ENCODE assay signal across 25 mouse cellular contexts in genomic region chr5:116052826-116053225, GRCm38 (mm10). TPM values are rescaled to one million over a fixed set of nuclear protein-coding genes. Genes with fewer than 3 reads are reported as not detected.
A peak's percentile ranks its signal among the peaks of the same experiment; 100 is the strongest.
DNase-seq lines count a peak whose midpoint lies in the region; TF ChIP-seq lines count a peak whose summit lies in the region.
"Had no signal": no experiment of that assay in that cellular context is flagged by ENCODE, and none has a peak within 500 bp of the region (broad histone marks: within the 10 kb centered on the region; RNA-seq: fewer than 3 reads in every experiment).

No protein-coding gene starts in this region.

- H3K4me3 ChIP-seq in E14TG2a.4 (replicated peaks; ENCODE audit: low read length): 0 out of 2 replicates have a peak overlapping the region, but pooled peaks have one; percentile 10
- no peak overlapping the region for H3K4me3 ChIP-seq in ES-Bruce4 (ENCODE audit: low read depth, low read length)
- H3K4me3 ChIP-seq: embryonic facial prominence, embryonic 10.5 days; embryonic facial prominence, embryonic 12.5 days; forebrain, embryonic 13.5 days; forebrain, embryonic 15.5 days had no signal

- H3K4me1 ChIP-seq in E14TG2a.4 (replicated peaks; ENCODE audit: low read depth, low read length) (peaks cover 30% of the 10 kb centered on the region), ES-Bruce4 (ENCODE audit: control insufficient read depth, insufficient read depth, low read length) (peaks cover 8% of the 10 kb centered on the region)
- H3K4me1 ChIP-seq: embryonic facial prominence, embryonic 10.5 days; embryonic facial prominence, embryonic 12.5 days; forebrain, embryonic 13.5 days; forebrain, embryonic 15.5 days had no signal

- no peak for TF ChIP-seq POLR2A in ES-Bruce4 (IDR thresholded peaks at IDR 0.05; ENCODE audit: insufficient read depth, low read length)

- TF ChIP-seq CTCF in E14TG2a.4 (conservative IDR thresholded peaks at IDR 0.05; ENCODE audit: low read length) (no peak), ES-Bruce4 (IDR thresholded peaks at IDR 0.05; ENCODE audit: low read depth, low read length) (no peak)

- peak; percentile 75 for DNase-seq in R1 (ENCODE audit: low read depth, low spot score)
- no peak for DNase-seq in lung, postnatal 10 days
- DNase-seq in kidney, adult 11 months: no peak
- DNase-seq in frontal cortex, postnatal 25 days (ENCODE audit: low spot score in 2 of 2): no peak
- DNase-seq: adrenal gland, adult 8-10 months; adrenal gland, postnatal 14 days; adrenal gland, postnatal 36 days; cerebellum, adult 11-12 months; cerebellum, adult 2 months; cerebellum, adult 9-10 months; cerebellum, postnatal 10 days; cerebellum, postnatal 25 days; forebrain, postnatal 0 days had no signal

- no peak overlapping the region for H3K9ac ChIP-seq in ES-Bruce4 (ENCODE audit: low read depth, poor library complexity, severe bottlenecking)
- H3K9ac ChIP-seq: embryonic facial prominence, embryonic 12.5 days; forebrain, embryonic 13.5 days; forebrain, embryonic 15.5 days; forebrain, postnatal 0 days had no signal

- H3K36me3 ChIP-seq in E14TG2a.4 (ENCODE audit: insufficient read depth, low read length) (no peaks in the 10 kb centered on the region), ES-Bruce4 (ENCODE audit: control insufficient read depth, insufficient read depth, low read length, poor library complexity, severe bottlenecking) (no peaks in the 10 kb centered on the region)
- H3K36me3 ChIP-seq: embryonic facial prominence, embryonic 10.5 days; embryonic facial prominence, embryonic 12.5 days; forebrain, embryonic 15.5 days; G1E had no signal

- TF ChIP-seq EP300 in ES-Bruce4 (IDR thresholded peaks at IDR 0.05; ENCODE audit: insufficient read depth, low read depth, low read length): no peak

- H3K27ac ChIP-seq in ES-Bruce4 (ENCODE audit: insufficient read depth, low read length): peak overlapping the region; percentile 39
- H3K27ac ChIP-seq: embryonic facial prominence, embryonic 10.5 days; embryonic facial prominence, embryonic 12.5 days; forebrain, embryonic 13.5 days; forebrain, embryonic 15.5 days had no signal

- H3K9me3 ChIP-seq in E14TG2a.4 (ENCODE audit: low read length) (no peaks in the 10 kb centered on the region), ES-Bruce4 (replicated peaks; ENCODE audit: control insufficient read depth, insufficient read depth, low read length, poor library complexity, severe bottlenecking) (no peaks in the 10 kb centered on the region)
- H3K9me3 ChIP-seq: embryonic facial prominence, embryonic 10.5 days; embryonic facial prominence, embryonic 12.5 days; forebrain, embryonic 13.5 days; forebrain, embryonic 15.5 days had no signal

- H3K27me3 ChIP-seq in E14TG2a.4 (ENCODE audit: insufficient read depth, low read length) (no peaks in the 10 kb centered on the region), ES-Bruce4 (ENCODE audit: control insufficient read depth, insufficient read depth, low read length, poor library complexity, severe bottlenecking) (no peaks in the 10 kb centered on the region)
- H3K27me3 ChIP-seq: embryonic facial prominence, embryonic 12.5 days; forebrain, embryonic 13.5 days; forebrain, embryonic 15.5 days had no signal

RNA-seq across cellular contexts. Expression of gene Prkab1, which starts 28.5 kb away (rescaled TPM):
- 27.7 and 32.8 TPM in 2 replicates for polyA plus RNA-seq in ES-Bruce4 (2011; ENCODE audit: insufficient read depth, insufficient read length, low read depth, missing spikeins)

RNA-seq across cellular contexts. Expression of gene Tmem233, which starts 30.2 kb away (rescaled TPM):
- polyA plus RNA-seq in ES-Bruce4 (2011; ENCODE audit: insufficient read depth, insufficient read length, low read depth, missing spikeins): not detected in 2 replicates
- polyA plus RNA-seq: activated CD4-positive, CD25-positive, alpha-beta regulatory T cell, adult 4 months; C2C12; cerebellum, adult 2 months; cortical plate, adult 2 months; embryonic facial prominence, embryonic 10.5 days; embryonic facial prominence, embryonic 12.5 days; forebrain, embryonic 11.5 days; forebrain, embryonic 13.5 days; forebrain, embryonic 15.5 days; forebrain, postnatal 0 days; G1E; Patski had no signal
